Mouse (Mus musculus): Measurements from ENCODE around the gene Nr4a1. TPM values are rescaled to one million over a fixed set of nuclear protein-coding genes. Genes with fewer than 3 reads are reported as not detected.

The Nr4a1 gene
- polyA plus RNA-seq, 1 experiment from 2014 or later: 2.9 TPM

DNA sequence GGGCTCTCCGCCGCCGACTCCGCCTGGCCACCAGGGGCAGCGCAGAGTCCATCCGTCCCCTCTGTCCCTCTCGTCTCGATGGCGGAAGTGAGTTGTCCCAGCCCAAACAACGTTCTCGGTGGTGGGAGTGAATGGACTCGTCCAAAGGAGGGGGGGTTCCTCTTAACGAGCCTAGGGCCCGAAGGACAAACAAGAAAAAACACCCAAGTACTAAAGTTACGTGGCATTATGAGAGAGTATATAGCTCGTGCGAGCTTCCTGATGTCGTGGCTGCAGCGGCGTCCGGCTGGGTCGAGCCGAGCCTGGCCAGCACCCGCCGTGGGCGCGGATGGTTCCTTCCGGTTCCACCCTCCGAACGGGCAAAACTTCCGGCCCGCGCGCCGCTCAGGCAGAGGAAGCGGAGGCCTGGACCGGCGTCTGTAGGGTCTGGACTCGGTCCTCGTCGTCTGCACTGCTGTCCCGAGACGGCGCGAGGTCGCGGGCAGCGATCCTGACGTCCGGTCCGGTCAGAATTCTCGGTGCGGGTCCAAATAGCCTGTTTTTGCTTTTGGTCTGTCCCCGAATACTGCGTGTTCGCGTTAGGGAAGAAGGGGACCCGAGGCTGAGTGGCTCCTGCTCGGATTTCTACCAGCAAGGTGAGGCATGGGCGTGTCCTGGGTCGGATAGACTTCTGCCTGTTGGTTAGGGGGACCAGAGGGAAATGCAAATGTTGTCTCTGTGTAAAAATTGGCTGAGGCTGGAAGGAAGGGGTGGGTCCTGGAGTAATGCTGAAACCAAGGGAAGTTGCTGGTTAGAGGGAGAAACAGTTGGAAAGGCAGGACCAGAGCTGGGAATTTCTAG lies 30.1 kb downstream of the Nr4a1 start, which contains the start of gene Atg101:
Gene Atg101 (plus strand): TSS at position 362 of the 840 bp plus-strand sequence.
- H3K27me3 ChIP-seq: no peaks in the 10 kb centered on the region
- H3K9ac ChIP-seq: peak within 1 kb of the TSS; percentile 87
- peaks cover 27% of the 10 kb centered on the region for H3K36me3 ChIP-seq (replicated peaks)
- H3K4me1 ChIP-seq: peaks cover 16% of the 10 kb centered on the region
- WGBS: under 1% methylated on average over 61 of the region's 61 CpGs
- H3K27ac ChIP-seq: peak within 1 kb of the TSS; percentile 59
- H3K9me3 ChIP-seq: no peaks in the 10 kb centered on the region
- peak within 1 kb of the TSS; percentile 79 for H3K4me2 ChIP-seq
- peak within 1 kb of the TSS; percentile 81 for H3K4me3 ChIP-seq (replicated peaks)
- peak; percentile 94 for ATAC-seq (ENCODE audit: low FRiP score)

DNA sequence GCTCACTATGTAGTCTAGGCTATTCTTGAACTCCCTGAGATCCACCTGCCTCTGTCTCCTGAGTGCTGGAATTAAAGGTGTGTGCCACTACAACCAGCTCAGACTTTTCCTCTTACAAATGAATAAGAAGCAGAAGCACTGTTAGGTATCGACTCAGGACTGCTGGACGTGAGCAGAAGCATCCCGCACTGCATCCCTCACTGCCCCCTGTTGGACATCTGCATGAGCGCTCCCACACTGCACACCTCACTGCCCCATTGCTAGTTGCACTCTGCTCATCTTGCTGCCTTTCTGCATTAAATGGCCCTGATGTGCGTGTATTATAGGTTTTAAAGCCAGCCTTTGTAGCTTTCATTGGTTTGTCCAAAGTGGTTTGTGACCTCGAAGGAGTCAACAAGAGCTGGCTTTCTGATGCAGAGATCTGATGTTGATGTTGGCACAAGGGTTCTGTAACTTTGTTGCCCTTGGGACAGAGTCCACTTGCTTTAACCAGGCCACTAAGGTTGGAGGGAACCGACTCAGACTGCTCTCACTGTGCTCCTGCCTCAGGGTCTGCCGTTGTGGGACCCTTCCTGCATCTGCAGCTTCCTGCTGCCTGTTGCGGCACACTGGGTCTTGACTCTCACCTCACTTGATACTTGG lies 32.2 kb downstream of the Nr4a1 start:
- H3K9ac ChIP-seq: no peak overlapping the region
- 69% methylated on average over 9 of the region's 9 CpGs for WGBS
- H3K4me2 ChIP-seq: no peak overlapping the region
- H3K4me1 ChIP-seq: peaks cover 16% of the 10 kb centered on the region
- H3K4me3 ChIP-seq (replicated peaks): no peak overlapping the region
- no peak overlapping the region for H3K27ac ChIP-seq
- no peaks in the 10 kb centered on the region for H3K27me3 ChIP-seq
- ATAC-seq (ENCODE audit: low FRiP score): no peak
- no peaks in the 10 kb centered on the region for H3K9me3 ChIP-seq
- H3K36me3 ChIP-seq (replicated peaks): peaks cover 49% of the 10 kb centered on the region

DNA sequence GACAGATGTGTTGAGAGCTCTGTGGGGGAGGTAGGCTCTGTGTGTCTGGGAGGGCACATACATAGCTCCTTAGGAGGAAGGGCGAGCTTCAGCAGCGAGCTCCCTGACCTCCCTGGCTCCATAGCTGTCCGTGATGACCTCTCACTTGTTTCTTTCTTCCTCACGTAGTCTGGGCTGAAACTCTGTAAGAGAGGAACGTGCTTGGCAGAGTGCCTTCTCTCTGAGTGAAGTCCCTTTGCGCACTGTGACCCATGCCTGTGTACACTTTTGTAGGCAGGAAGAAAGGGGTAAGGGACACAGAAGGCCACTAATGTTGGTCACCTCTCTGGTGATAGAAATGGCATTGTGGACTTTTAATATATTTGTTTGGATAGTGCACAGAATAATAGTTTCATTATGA lies 33.3 kb downstream of the Nr4a1 start:
- H3K9ac ChIP-seq: no peak overlapping the region
- no peak overlapping the region for H3K4me3 ChIP-seq (replicated peaks)
- H3K9me3 ChIP-seq: no peaks in the 10 kb centered on the region
- WGBS: 93% methylated on average over 6 of the region's 6 CpGs
- H3K36me3 ChIP-seq (replicated peaks): peaks cover 60% of the 10 kb centered on the region
- H3K4me1 ChIP-seq: peaks cover 16% of the 10 kb centered on the region
- no peak overlapping the region for H3K4me2 ChIP-seq
- H3K27ac ChIP-seq: no peak overlapping the region
- H3K27me3 ChIP-seq: no peaks in the 10 kb centered on the region
- no peak for ATAC-seq (ENCODE audit: low FRiP score)

DNA sequence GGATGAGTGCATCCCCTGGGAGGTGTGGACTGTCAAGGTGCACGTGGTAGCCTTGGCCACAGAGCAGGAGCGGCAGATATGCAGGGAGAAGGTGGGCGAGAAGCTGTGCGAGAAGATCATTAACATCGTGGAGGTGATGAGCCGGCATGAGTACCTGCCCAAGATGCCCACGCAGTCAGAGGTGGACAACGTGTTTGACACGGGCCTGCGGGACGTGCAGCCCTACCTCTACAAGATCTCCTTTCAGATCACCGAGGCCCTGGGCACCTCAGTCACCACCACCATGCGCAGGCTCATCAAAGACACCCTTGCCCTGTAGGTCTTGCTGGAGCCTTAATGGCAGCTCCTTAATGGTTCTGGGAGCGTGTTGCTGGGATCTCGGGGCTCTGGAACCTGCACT lies 36.3 kb downstream of the Nr4a1 start:
- H3K9me3 ChIP-seq: no peaks in the 10 kb centered on the region
- ATAC-seq (ENCODE audit: low FRiP score): no peak
- H3K4me2 ChIP-seq: no peak overlapping the region
- no peaks in the 10 kb centered on the region for H3K27me3 ChIP-seq
- no peak overlapping the region for H3K27ac ChIP-seq
- peaks cover 8% of the 10 kb centered on the region for H3K4me1 ChIP-seq
- no peak overlapping the region for H3K9ac ChIP-seq
- WGBS: 96% methylated on average over 15 of the region's 15 CpGs
- H3K36me3 ChIP-seq (replicated peaks): peaks cover 63% of the 10 kb centered on the region
- H3K4me3 ChIP-seq (replicated peaks): no peak overlapping the region

DNA sequence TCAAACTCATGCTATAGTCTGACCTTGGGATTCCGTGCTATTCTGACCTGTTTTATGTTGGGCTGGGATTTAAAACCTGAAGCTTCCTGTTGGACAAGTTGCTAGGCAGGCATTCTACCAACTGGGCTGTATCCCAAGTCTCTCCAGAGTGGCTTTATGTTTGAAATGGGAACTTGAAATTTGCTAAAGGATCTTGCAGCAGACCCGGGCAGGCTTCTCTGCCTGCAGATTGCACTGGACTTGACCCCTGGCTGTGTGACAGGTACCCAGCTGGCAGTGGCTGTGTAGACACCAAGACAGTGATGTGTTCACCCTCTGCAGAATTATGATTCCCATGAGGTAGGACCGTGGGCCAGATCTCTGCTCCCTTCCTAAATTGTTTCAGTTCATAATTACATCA lies 37.9 kb downstream of the Nr4a1 start:
- H3K4me3 ChIP-seq (replicated peaks): no peak overlapping the region
- no peak for ATAC-seq (ENCODE audit: low FRiP score)
- peaks cover 55% of the 10 kb centered on the region for H3K36me3 ChIP-seq (replicated peaks)
- no peak overlapping the region for H3K9ac ChIP-seq
- 86% methylated on average over 3 of the region's 3 CpGs for WGBS
- H3K27me3 ChIP-seq: no peaks in the 10 kb centered on the region
- no peak overlapping the region for H3K4me2 ChIP-seq
- H3K4me1 ChIP-seq: no peaks in the 10 kb centered on the region
- H3K9me3 ChIP-seq: no peaks in the 10 kb centered on the region
- no peak overlapping the region for H3K27ac ChIP-seq

DNA sequence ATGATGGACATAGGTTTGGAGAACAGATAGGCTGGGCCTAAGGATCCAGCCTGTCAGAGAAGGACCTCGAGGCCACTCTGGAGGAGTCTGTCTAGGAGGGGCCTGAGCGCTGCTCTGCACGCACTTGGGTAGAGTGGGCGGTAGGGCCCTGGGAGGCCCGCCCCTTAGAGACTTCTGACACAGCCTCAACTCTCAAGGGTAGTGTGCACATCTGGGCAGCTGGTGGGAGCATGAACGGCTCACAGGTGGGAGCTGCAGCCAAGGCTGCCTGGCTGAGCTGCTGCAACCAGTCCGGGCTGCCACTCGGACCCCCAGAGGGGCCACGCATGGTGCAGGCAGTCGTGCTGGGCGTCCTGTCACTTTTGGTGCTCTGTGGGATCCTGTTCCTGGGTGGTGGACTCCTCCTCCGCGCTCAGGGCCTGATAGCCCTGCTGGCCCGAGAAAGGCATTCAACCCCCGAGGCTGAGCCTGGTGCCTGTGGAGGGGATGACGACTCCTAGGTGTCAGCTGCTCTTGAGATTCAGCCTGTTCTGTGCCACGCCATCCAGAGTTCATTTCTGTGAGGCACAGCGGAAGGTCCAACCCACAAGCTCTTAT lies 39.1 kb downstream of the Nr4a1 start, which contains the start of gene 6030408B16Rik:
Gene 6030408B16Rik (plus strand): TSS at position 188 of the 597 bp plus-strand sequence.
- no peaks in the 10 kb centered on the region; the same call in 1 of the 2 replicates for H3K4me1 ChIP-seq
- H3K36me3 ChIP-seq (replicated peaks): peaks cover 45% of the 10 kb centered on the region
- H3K4me3 ChIP-seq (replicated peaks): no peak within 1 kb of the TSS
- H3K27ac ChIP-seq: no peak within 1 kb of the TSS
- no peak within 1 kb of the TSS for H3K4me2 ChIP-seq
- no peak within 1 kb of the TSS for H3K9ac ChIP-seq
- no peak for ATAC-seq (ENCODE audit: low FRiP score)
- H3K9me3 ChIP-seq: no peaks in the 10 kb centered on the region
- WGBS: 69% methylated on average over 18 of the region's 18 CpGs
- no peaks in the 10 kb centered on the region for H3K27me3 ChIP-seq

DNA sequence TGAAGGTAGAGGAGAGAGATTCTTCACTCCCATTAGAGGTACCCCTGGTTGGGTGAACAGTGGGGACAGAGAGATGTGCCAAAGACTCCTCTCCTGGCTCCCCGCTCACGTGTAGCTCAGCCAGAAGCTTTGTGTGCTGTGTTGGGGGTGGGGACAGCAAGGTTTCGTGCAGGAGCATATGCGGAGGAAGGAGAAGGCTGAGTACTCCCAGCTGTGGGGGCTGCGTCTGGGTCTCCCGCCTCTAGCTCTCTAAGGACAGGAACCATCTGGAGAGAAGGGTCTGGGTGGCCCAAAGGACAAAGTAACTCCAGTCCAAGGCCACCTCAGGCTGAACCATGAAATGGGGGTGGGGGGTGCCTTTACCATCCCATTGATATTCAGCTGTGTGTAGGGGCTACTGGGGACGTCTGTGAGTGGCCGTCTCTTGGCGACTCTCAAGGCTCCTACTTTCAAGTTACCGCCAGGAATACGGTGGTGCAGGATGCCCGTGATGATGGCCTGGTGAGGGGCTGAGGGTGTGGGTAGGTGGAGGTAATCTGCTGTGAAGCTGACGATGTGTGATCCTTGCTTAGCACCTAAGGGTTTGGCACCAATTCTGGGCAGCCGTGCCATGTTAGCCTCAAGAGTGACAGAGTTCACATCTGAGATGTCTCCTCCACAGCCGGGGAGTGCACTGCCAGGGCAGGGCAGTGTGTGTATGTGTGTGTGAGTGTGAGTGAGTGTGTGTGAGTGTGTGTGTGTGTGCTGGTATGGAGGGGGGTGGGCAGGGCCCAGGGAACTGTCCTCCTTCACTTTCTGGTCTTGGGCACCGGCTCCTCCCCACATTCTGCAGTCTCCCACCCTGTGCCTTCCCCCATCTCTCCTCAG lies 40.2 kb downstream of the Nr4a1 start:
- no peak overlapping the region for H3K9ac ChIP-seq
- 67% methylated on average over 16 of the region's 16 CpGs for WGBS
- no peak for ATAC-seq (ENCODE audit: low FRiP score)
- H3K27me3 ChIP-seq: no peaks in the 10 kb centered on the region
- H3K9me3 ChIP-seq: no peaks in the 10 kb centered on the region
- H3K36me3 ChIP-seq (replicated peaks): peaks cover 35% of the 10 kb centered on the region
- no peak overlapping the region for H3K4me3 ChIP-seq (replicated peaks)
- no peak overlapping the region for H3K4me2 ChIP-seq
- no peak overlapping the region for H3K27ac ChIP-seq
- H3K4me1 ChIP-seq: peaks cover 6% of the 10 kb centered on the region; the same call in 1 of the 2 replicates

DNA sequence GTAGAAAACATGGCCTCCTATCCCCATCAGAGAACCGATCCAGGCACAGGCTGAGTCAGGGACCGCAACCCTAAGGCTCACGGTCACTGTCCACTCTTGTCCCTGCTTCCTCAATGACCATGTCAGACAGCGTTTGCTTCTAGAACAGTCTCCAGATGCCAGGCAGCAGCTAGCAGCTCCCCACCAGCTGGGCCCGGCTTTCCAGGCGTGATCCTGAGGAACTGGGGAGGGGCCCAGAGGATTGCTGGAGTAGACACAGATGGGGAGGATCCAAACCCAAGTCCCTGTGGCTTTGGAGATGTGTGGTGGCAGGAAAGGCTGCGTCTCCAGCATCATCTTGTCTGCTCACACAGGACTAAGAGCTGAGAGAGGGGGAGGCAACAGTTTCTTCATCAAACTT lies 41.0 kb downstream of the Nr4a1 start:
- Histone ChIP-seq H3K9ac (no peak overlapping the region), H3K36me3 (replicated peaks) (peaks cover 26% of the 10 kb centered on the region), H3K4me3 (replicated peaks) (no peak overlapping the region), H3K9me3 (no peaks in the 10 kb centered on the region), H3K4me1 (peaks cover 6% of the 10 kb centered on the region; the same call in 1 of the 2 replicates), H3K27ac (no peak overlapping the region), H3K27me3 (no peaks in the 10 kb centered on the region), H3K4me2 (no peak overlapping the region)
- WGBS: 83% methylated on average over 7 of the region's 7 CpGs
- no peak for ATAC-seq (ENCODE audit: low FRiP score)

DNA sequence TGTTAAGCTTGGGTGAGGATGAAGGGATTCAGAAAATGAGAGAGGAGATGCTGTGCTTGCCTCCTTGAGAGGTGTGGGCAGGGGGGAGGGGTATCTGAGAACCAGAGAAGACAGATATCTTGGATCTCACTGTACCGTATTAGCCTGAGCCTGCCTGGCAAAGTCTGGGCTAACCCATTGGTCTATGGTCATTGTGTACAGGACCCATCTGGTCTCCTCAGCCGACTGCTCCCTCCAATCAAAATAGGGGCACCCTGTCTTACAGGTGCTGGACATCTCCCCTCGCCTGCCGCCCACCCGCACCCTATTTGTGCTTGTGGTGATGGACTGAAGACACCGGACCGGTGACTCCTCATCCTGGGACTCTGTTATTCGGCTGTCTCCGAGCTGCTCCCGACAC lies 41.5 kb downstream of the Nr4a1 start:
- no peak overlapping the region for H3K4me2 ChIP-seq
- no peak for ATAC-seq (ENCODE audit: low FRiP score)
- no peak overlapping the region for H3K27ac ChIP-seq
- WGBS: 96% methylated on average over 10 of the region's 10 CpGs
- no peak overlapping the region for H3K4me3 ChIP-seq (replicated peaks)
- no peak overlapping the region for H3K9ac ChIP-seq
- H3K9me3 ChIP-seq: no peaks in the 10 kb centered on the region
- peaks cover 6% of the 10 kb centered on the region; the same call in 1 of the 2 replicates for H3K4me1 ChIP-seq
- H3K36me3 ChIP-seq (replicated peaks): peaks cover 21% of the 10 kb centered on the region
- no peaks in the 10 kb centered on the region for H3K27me3 ChIP-seq

DNA sequence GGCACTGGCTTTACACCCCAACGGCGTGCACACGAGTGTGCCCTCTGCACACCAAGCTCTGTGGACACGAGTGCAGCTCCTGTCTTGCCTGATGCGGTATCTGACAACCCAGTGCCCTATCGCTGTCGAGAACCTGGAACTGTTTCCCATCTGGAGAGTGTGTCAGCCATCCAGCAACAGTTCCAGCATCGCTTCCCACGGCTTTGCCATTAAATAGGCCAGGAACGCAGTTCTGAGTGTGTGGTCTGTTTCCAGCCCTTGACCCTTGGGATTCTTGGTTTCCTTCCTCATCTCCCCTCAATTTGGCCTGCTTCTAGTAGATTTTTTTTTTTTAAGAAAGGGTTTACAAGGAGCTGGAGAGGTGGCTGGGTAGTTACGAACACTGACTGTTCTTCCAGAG lies 42.0 kb downstream of the Nr4a1 start:
- H3K9me3 ChIP-seq: no peaks in the 10 kb centered on the region
- H3K36me3 ChIP-seq (replicated peaks): peaks cover 17% of the 10 kb centered on the region
- H3K27ac ChIP-seq: no peak overlapping the region
- no peak overlapping the region for H3K9ac ChIP-seq
- H3K4me3 ChIP-seq (replicated peaks): no peak overlapping the region
- H3K4me1 ChIP-seq: peaks cover 6% of the 10 kb centered on the region; the same call in 1 of the 2 replicates
- no peak for ATAC-seq (ENCODE audit: low FRiP score)
- H3K4me2 ChIP-seq: no peak overlapping the region
- no peaks in the 10 kb centered on the region for H3K27me3 ChIP-seq
- WGBS: 93% methylated on average over 11 of the region's 11 CpGs

DNA sequence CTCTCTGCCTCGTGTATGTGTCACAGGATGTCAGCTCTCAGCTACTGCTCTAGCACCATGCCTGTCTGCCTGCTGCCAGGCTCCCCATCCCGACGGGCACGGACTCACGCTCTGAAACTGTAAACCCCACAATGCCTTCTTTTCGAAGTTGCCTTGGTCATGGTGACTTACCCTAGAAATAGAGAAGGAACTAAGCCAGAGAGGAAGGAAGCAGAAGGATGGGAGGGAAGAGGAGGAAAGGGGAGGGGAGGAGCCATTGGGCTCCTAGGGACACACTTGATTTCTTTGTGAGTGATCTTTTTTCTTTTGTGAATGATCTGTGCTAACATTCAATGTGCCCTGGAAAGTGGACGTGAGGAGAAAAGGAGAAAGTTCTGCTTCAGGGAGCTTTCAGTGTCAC lies 43.9 kb downstream of the Nr4a1 start:
- no peak overlapping the region for H3K4me3 ChIP-seq (replicated peaks)
- ATAC-seq (ENCODE audit: low FRiP score): no peak
- H3K27me3 ChIP-seq: no peaks in the 10 kb centered on the region
- no peak overlapping the region; the same call in 1 of the 2 replicates for H3K4me2 ChIP-seq
- peaks cover 6% of the 10 kb centered on the region; the same call in 1 of the 2 replicates for H3K4me1 ChIP-seq
- H3K9me3 ChIP-seq: no peaks in the 10 kb centered on the region
- no peak overlapping the region for H3K27ac ChIP-seq
- H3K36me3 ChIP-seq (replicated peaks): 0 out of 2 replicates have a peak, but pooled peaks cover under 1% of the 10 kb centered on the region
- 29% methylated on average over 7 of the region's 7 CpGs for WGBS
- H3K9ac ChIP-seq: 0 out of 2 replicates have a peak overlapping the region, but pooled peaks have one; percentile 41
